Mouse (Mus musculus) small intestine, adult 2 months (tissue): ENCODE results near the gene Avpr2.

Experiments used
- CTCF ChIP-seq: fragments of 200-500 bp; IDR thresholded peaks from 2 replicates; pipeline ENCODE4 v1.5.1; 2012; ENCODE audit warnings: low read depth, mild to moderate bottlenecking, control low read depth, inconsistent platforms, low read length, moderate library complexity, mixed read lengths; ENCODE audit not compliant: insufficient replicate concordance, insufficient read length; ENCODE audit errors: extremely low read depth
- POLR2A ChIP-seq: fragments of 200-500 bp; IDR thresholded peaks from 2 replicates; pipeline ENCODE4 v1.6.1; 2012; ENCODE audit warnings: low read depth, mild to moderate bottlenecking, control low read depth, inconsistent platforms, low read length, moderate library complexity

DNA sequence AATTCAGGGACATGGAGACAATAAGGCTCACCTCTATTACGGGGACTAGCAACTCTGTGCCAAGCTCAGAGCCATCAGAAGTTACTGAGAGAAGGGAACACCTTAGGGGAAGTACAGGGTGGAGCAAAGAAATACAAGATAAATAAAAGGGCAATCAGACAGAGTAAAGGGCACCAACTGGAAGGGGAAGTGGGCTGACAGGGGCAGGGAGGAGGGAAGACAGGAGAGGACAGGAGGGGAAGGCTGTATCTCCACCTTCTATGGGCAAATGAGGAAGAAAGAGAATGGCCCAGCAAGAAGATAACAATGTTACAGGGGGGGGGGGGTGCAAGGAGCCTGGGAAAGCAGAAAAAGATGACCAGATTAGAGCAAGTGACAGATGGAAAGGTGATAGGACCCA lies 14.9 kb upstream of the Avpr2 start:
- TF ChIP-seq CTCF (no peak), POLR2A (no peak)
